ENCODE assay signal across 11 mouse cellular contexts in the genomic region with DNA sequence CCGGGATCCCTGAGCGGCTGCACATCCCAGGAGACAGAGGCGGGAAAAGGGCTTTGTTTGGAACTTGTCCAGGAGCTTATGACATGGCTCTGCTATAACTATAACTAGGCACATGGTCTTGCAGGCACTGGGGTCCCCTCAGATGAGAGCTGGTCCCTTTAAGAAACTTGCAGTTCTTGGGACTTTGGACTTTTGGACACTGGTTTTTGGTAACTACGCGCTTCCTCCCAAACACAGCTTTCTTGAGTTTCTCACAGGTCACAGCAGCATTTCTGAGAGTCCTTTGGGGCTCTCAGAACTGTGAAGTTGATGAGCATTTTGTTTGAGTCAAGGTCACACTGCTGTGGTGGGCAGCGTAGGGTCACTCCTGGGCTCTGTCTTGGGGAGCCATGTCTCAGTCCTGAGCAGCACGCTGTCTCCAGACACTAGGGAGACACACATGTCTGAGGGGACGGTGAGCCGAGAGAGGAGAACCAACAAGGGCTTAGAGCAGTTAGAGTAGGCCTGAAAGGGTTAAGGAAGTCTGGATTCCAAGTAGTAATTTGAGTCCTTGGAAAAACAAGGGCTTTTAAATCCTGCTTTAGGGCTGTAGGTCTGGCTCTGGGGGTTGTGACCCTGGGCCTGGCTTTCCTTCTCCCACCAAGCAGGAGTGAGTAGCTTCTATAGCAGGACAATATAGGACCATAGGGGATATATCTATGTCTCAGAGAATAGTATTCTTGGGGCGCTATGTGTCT.
DNase-seq lines count a peak whose midpoint lies in the region; ATAC-seq and TF ChIP-seq lines count a peak whose summit lies in the region.
"Had no signal": no experiment of that assay in that cellular context is flagged by ENCODE, and none has a peak within 500 bp of the region (broad histone marks: within the 10 kb centered on the region; RNA-seq: fewer than 3 reads in every experiment).

No protein-coding gene starts in this region.

- no peak for DNase-seq in lung, adult 18-20 months
- DNase-seq in mesoderm, embryonic 11.5 days (ENCODE audit: low read depth, low spot score): peak; percentile 61
- DNase-seq in adrenal gland, postnatal 25 days: no peak
- DNase-seq: cerebellum, postnatal 36 days had no signal

- H3K9me3 ChIP-seq in lung, embryonic 15.5 days: no peaks in the 10 kb centered on the region
- H3K9me3 ChIP-seq in kidney, embryonic 15.5 days (replicated peaks): no peaks in the 10 kb centered on the region
- H3K9me3 ChIP-seq: midbrain, embryonic 12.5 days had no signal

- TF ChIP-seq POLR2A in embryonic fibroblast, embryonic 13.5 days (IDR thresholded peaks at IDR 0.05; ENCODE audit: low read depth, low read length): no peak

- WGBS in lung, embryonic 15.5 days: 39% methylated on average over 10 of the region's 10 CpGs
- 23% methylated on average over 10 of the region's 10 CpGs for WGBS in kidney, embryonic 15.5 days

- H3K4me3 ChIP-seq in lung, embryonic 15.5 days: no peak overlapping the region
- no peak overlapping the region for H3K4me3 ChIP-seq in embryonic fibroblast, embryonic 13.5 days (ENCODE audit: insufficient read depth, low read length)
- H3K4me3 ChIP-seq in kidney, embryonic 15.5 days (replicated peaks): no peak overlapping the region
- H3K4me3 ChIP-seq: midbrain, embryonic 12.5 days had no signal

- no peak overlapping the region for H3K9ac ChIP-seq in lung, embryonic 15.5 days
- H3K9ac ChIP-seq in kidney, embryonic 15.5 days: no peak overlapping the region
- H3K9ac ChIP-seq: liver, embryonic 14.5 days; midbrain, embryonic 12.5 days had no signal

- H3K4me1 ChIP-seq in lung, embryonic 15.5 days: peaks cover 35% of the 10 kb centered on the region
- peaks cover 5% of the 10 kb centered on the region; the same call in 1 of the 2 replicates for H3K4me1 ChIP-seq in embryonic fibroblast, embryonic 13.5 days (ENCODE audit: control insufficient read depth, insufficient read depth, low read length)
- peaks cover 43% of the 10 kb centered on the region for H3K4me1 ChIP-seq in kidney, embryonic 15.5 days

- ATAC-seq in lung, embryonic 15.5 days (ENCODE audit: borderline replicate concordance, extremely low read depth, low FRiP score, low TSS enrichment): no peak
- peak; percentile 55 for ATAC-seq in kidney, embryonic 15.5 days (replicated peaks; ENCODE audit: low FRiP score)
- ATAC-seq in frontal cortex, adult (ENCODE audit: low TSS enrichment): no peak
- ATAC-seq: forebrain, embryonic 16.5 days had no signal

- H3K27ac ChIP-seq in lung, embryonic 15.5 days: peak overlapping the region; percentile 41
- H3K27ac ChIP-seq in embryonic fibroblast, embryonic 13.5 days (ENCODE audit: insufficient read depth, low read length): peak overlapping the region; percentile 16; the same call in 1 of the 2 replicates
- H3K27ac ChIP-seq in kidney, embryonic 15.5 days: peak overlapping the region; percentile 94
- H3K27ac ChIP-seq: liver, embryonic 14.5 days; midbrain, embryonic 12.5 days had no signal

- no peaks in the 10 kb centered on the region for H3K36me3 ChIP-seq in lung, embryonic 15.5 days
- H3K36me3 ChIP-seq in kidney, embryonic 15.5 days: no peaks in the 10 kb centered on the region
- H3K36me3 ChIP-seq: midbrain, embryonic 12.5 days had no signal

- no peak for TF ChIP-seq CTCF in embryonic fibroblast, embryonic 13.5 days (IDR thresholded peaks at IDR 0.05; ENCODE audit: borderline replicate concordance, insufficient read depth, low read length)

- H3K27me3 ChIP-seq in lung, embryonic 15.5 days: no peaks in the 10 kb centered on the region
- no peaks in the 10 kb centered on the region for H3K27me3 ChIP-seq in kidney, embryonic 15.5 days

- no peak overlapping the region for H3K4me2 ChIP-seq in lung, embryonic 15.5 days
- H3K4me2 ChIP-seq in kidney, embryonic 15.5 days: peak overlapping the region; percentile 22
- H3K4me2 ChIP-seq: midbrain, embryonic 12.5 days had no signal

Comparison
In these comparisons a context has a peak if more than half of its experiments do, and no peak if none do; other contexts are left out.
1. H3K27ac ChIP-seq: peak in every context shown above with its lines; median percentile 94 in kidney, embryonic 15.5 days; 41 in lung, embryonic 15.5 days; 16 in embryonic fibroblast, embryonic 13.5 days.